Mouse (Mus musculus) small intestine, adult 2 months (tissue): ENCODE measurements around the gene Ppp1r3c. TPM values are rescaled to one million over a fixed set of nuclear protein-coding genes. Genes with fewer than 3 reads are reported as not detected.

Source experiments
- H3K27ac ChIP-seq: fragments of 200-500 bp; 2 replicates; pipeline ENCODE4 v1.5.1; 2012; ENCODE audit warnings: low read depth, low read length, control low read depth, inconsistent platforms; ENCODE audit not compliant: insufficient read depth
- H3K27me3 ChIP-seq: fragments of 200-500 bp; 2 replicates; pipeline ENCODE4 v1.6.1; 2012; ENCODE audit warnings: mild to moderate bottlenecking, moderate library complexity, low read length, inconsistent platforms; ENCODE audit not compliant: control insufficient read depth, insufficient read depth
- H3K36me3 ChIP-seq: fragments of 200-500 bp; 2 replicates; pipeline ENCODE4 v1.6.1; 2012; ENCODE audit warnings: mild to moderate bottlenecking, low read length, control low read depth, inconsistent platforms; ENCODE audit not compliant: control insufficient read depth, insufficient read depth
- H3K4me1 ChIP-seq: fragments of 200-500 bp; 2 replicates; pipeline ENCODE4 v1.6.1; 2012; ENCODE audit warnings: low read length, inconsistent platforms, mixed read lengths; ENCODE audit not compliant: control insufficient read depth, insufficient read depth, insufficient read length
- H3K4me3 ChIP-seq: fragments of 200-500 bp; 2 replicates; pipeline ENCODE4 v1.5.1; 2012; ENCODE audit warnings: low read depth, mild to moderate bottlenecking, control low read depth, inconsistent platforms, low read length, moderate library complexity
- CTCF ChIP-seq: fragments of 200-500 bp; IDR thresholded peaks from 2 replicates; pipeline ENCODE4 v1.5.1; 2012; ENCODE audit warnings: low read depth, mild to moderate bottlenecking, control low read depth, inconsistent platforms, low read length, moderate library complexity, mixed read lengths; ENCODE audit not compliant: insufficient replicate concordance, insufficient read length; ENCODE audit errors: extremely low read depth
- POLR2A ChIP-seq: fragments of 200-500 bp; IDR thresholded peaks from 2 replicates; pipeline ENCODE4 v1.6.1; 2012; ENCODE audit warnings: low read depth, mild to moderate bottlenecking, control low read depth, inconsistent platforms, low read length, moderate library complexity
- WGBS: fragments of 180-500 bp; shearing (Covaris S2); methylation state at CpG from one replicate; pipeline ENCODE4 v1.1.7; 2018; 5-methylcytosine and 5-hydroxymethylcytosine counted together
- polyA plus RNA-seq: library from polyadenylated mRNA; depleted of rRNA; stranded (reverse); fragments of >200 nt; gene quantifications from 2 replicates; pipeline ENCODE4 v1.2.3, GENCODE M21; 2012; rRNA removed

The Ppp1r3c gene
- polyA plus RNA-seq, 1 experiment: 0.75 TPM

DNA sequence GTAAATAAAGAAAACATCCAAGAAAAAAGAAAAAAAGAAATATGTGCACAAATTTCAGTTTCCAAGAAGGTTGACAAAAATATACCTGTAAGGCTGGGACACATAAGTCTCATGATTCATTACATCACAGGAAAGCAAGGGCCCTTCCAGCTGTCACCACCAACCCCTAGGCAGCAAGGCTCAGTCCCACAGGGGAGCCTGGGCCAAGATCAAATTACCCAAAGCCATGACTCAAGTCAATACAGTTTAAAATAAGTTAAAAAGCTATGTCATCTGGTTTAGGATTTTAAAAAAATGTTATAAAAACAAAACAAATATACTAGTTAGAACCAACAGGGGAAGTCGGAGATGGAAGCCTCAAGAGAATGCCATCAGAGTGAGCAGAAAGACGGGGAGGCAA, 45.2 kb downstream of the Ppp1r3c start:
- Histone ChIP-seq H3K4me3 (no peak overlapping the region), H3K27me3 (no peaks in the 10 kb centered on the region), H3K36me3 (no peaks in the 10 kb centered on the region), H3K4me1 (peaks cover 6% of the 10 kb centered on the region; the same call in 1 of the 2 replicates), H3K27ac (no peak overlapping the region)
- TF ChIP-seq POLR2A (no peak), CTCF (no peak)
- WGBS: 89% methylated on average over 2 of the region's 2 CpGs

DNA sequence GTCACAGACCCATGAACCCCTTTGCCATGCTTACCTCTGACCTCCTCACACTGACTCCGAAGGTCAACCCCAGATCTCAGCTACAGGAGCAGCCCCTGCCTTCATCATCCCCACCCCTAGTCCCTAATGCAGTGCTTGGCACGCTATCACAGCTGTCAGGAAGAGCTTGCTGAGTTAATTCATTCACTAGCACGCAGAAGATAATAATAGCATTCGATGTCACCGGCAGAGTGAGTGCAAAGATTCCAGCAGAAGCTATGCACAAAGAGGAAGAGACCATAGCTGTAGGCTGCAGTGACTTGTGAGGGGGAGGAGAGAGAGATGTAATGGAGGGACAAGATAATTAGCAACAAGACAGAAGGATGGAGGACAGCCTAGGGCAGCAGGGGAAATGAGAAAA, 47.2 kb downstream of the Ppp1r3c start:
- Histone ChIP-seq H3K36me3 (no peaks in the 10 kb centered on the region), H3K27me3 (no peaks in the 10 kb centered on the region), H3K4me1 (peaks cover 6% of the 10 kb centered on the region; the same call in 1 of the 2 replicates), H3K4me3 (no peak overlapping the region), H3K27ac (peak overlapping the region; percentile 75)
- TF ChIP-seq CTCF: no peak
- WGBS: 66% methylated on average over 5 of the region's 5 CpGs

DNA sequence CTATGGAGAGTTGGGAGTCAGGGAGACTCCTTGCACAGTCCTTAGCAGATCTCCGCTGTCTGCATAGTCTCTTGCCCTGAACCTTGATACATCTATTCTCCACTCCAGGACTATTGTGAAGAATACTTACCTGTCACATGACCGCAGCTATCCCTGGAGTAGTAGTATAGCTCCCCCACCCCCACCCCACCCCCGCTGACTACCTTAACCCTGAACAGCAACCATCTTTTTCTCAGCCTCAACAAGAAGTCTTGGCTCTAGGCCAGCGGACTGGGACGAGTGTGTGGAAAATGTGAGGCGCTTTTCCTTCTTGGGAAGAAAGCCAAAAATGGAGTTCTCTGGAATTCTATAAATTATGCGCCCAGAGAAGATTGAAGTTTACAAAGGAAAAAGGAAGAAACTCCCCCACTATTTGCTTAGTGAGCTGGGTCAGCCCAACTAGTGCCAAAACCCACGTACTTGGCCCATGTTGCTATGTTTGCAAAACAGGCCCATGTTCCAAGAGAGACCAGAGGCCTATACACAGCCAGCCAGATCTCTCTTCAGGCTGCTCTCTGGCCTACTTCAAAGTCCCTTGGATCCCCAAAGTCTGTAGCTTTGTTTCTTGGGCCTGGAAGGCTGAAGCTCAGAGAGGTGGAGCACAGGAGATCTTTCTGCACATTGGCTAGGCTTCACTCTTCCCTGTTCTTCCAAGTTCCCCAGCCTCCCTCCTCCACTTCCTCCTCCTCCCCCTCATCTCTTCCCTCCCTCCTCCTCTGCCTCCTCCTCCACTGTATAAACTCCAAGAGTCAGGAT, 48.4 kb downstream of the Ppp1r3c start:
- Histone ChIP-seq H3K4me1 (peaks cover 6% of the 10 kb centered on the region; the same call in 1 of the 2 replicates), H3K4me3 (no peak overlapping the region), H3K36me3 (no peaks in the 10 kb centered on the region), H3K27me3 (no peaks in the 10 kb centered on the region), H3K27ac (peak overlapping the region; percentile 75)
- 43% methylated on average over 8 of the region's 8 CpGs for WGBS
- TF ChIP-seq POLR2A (no peak), CTCF (no peak)

DNA sequence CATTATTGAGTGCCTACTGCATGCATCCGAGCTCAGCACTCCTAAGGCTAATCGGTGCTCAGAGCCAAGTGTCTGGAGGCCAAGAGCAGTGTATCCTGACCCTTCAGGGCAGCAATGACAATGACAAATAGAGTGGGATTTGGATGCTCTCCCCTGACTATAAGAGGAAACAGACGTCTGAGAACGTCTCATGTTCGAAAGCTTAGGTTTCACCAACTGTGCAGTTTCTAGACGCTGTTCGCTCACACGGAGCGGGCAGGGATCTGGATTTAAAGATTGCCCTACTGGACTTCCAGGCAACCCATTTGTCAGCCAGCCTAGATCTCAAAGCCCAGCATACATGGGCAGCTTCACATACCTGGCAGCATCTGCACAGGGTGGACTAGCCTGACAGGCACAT, 49.4 kb downstream of the Ppp1r3c start:
- Histone ChIP-seq H3K27ac (no peak overlapping the region), H3K36me3 (no peaks in the 10 kb centered on the region), H3K4me3 (no peak overlapping the region), H3K27me3 (no peaks in the 10 kb centered on the region), H3K4me1 (peaks cover 6% of the 10 kb centered on the region; the same call in 1 of the 2 replicates)
- TF ChIP-seq CTCF (no peak), POLR2A (no peak)
- 89% methylated on average over 9 of the region's 9 CpGs for WGBS

DNA sequence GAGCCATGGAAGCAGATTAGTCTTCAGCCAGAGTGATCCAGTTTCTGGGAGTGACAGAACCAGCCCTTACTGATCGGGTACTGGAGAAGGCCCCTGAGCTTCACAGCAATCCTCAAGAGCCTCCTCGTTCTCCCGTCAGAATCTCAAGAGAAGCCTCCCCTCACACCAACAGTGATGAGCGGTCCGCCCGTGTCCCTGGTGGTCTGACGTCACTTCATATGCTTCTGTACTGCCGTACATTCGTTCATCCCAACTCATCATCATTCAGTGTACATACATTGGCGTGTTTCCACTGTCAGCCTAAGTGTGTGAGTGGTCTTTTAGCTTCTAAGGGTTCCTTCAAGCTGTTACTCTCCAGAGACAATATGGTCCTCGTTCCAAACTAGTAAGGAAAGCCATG, 50.4 kb downstream of the Ppp1r3c start:
- 82% methylated on average over 11 of the region's 11 CpGs for WGBS
- no peak overlapping the region for H3K27ac ChIP-seq
- H3K36me3 ChIP-seq: no peaks in the 10 kb centered on the region
- H3K4me3 ChIP-seq: no peak overlapping the region
- no peak for TF ChIP-seq CTCF
- TF ChIP-seq POLR2A: no peak
- no peaks in the 10 kb centered on the region for H3K27me3 ChIP-seq
- peaks cover 6% of the 10 kb centered on the region; the same call in 1 of the 2 replicates for H3K4me1 ChIP-seq

DNA sequence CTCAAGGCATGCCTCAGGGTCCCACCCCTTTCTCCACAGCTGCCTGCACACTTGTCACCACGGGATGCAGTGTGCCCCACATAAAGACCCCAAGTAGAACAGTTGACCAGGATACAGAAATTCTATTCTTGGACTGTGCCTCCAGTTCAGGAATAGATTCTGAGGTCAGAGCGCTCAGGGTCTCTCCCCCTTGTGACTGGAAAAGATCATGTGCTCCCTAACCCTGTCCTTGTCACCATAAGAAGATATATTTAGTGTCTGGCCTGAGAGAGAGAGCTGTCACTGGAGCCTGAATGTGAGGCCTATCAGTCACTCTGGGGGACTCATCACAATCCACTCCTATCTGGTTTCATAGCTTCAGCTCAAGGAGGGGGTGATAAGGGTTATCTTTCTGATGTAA, 53.9 kb downstream of the Ppp1r3c start:
- H3K36me3 ChIP-seq: no peaks in the 10 kb centered on the region
- H3K27me3 ChIP-seq: no peaks in the 10 kb centered on the region
- 76% methylated on average over 2 of the region's 2 CpGs for WGBS
- no peak overlapping the region for H3K4me3 ChIP-seq
- peaks cover 3% of the 10 kb centered on the region; the same call in 1 of the 2 replicates for H3K4me1 ChIP-seq
- no peak overlapping the region for H3K27ac ChIP-seq
- no peak for TF ChIP-seq POLR2A

Other genes with a start within 250 kb of the Ppp1r3c start
- gene Hectd2, start 182.0 kb downstream of the Ppp1r3c start, polyA plus RNA-seq: 0.11 and 0.22 TPM in 2 replicates
- gene Tnks2, start 97.6 kb upstream of the Ppp1r3c start, polyA plus RNA-seq: 6.6 and 13.2 TPM in 2 replicates
- 2.1 and 4.9 TPM in 2 replicates for gene Fgfbp3, start 183.0 kb upstream of the Ppp1r3c start, polyA plus RNA-seq
- gene Btaf1, start 189.4 kb upstream of the Ppp1r3c start, polyA plus RNA-seq: 1.0 and 2.1 TPM in 2 replicates